Mouse (Mus musculus): ENCODE results near the gene Prdm12. TPM values are rescaled to one million over a fixed set of nuclear protein-coding genes. Genes with fewer than 3 reads are reported as not detected.

Gene Prdm12
- total RNA-seq, 1 experiment from 2014 or later: not detected

Small RNA genes lying within 50 kb of the gene (microRNA-seq; reads per million reads assigned to microRNA genes)
- 1.4 reads per million in 2 experiments for gene Mir6998

Other genes starting within 250 kb of the Prdm12 start
- 14.8 and 41.4 TPM in 2 replicates for gene Ass1, start 169.8 kb upstream of the Prdm12 start, total RNA-seq (2021)
- 52.2 and 55.5 TPM in 2 replicates for gene Fubp3, start 67.4 kb upstream of the Prdm12 start, total RNA-seq (2021)
- gene Exosc2, start 30.7 kb downstream of the Prdm12 start, total RNA-seq (2021): 23.6 and 25.7 TPM in 2 replicates
- 78.9 and 90.9 TPM in 2 replicates for gene Abl1, start 48.3 kb downstream of the Prdm12 start, total RNA-seq (2021)
- not detected in 2 replicates for gene Qrfp, start 170.5 kb downstream of the Prdm12 start, total RNA-seq (2021)
- 0.06 TPM in 1 of 2 replicates, not detected in the other for gene Fibcd1, start 206.0 kb downstream of the Prdm12 start, total RNA-seq (2021)
- 12.8 and 15.9 TPM in 2 replicates for gene Lamc3, start 247.3 kb downstream of the Prdm12 start, total RNA-seq (2021)

All from adrenal gland, postnatal 25 days (tissue).